Mouse (Mus musculus) lung, adult 2 months (tissue): ENCODE measurements around the gene Lipc.

ENCODE experiments used
- CTCF ChIP-seq: fragments of 200-500 bp; IDR thresholded peaks from 2 replicates; pipeline ENCODE4 v1.5.1; 2011; ENCODE audit warnings: mild to moderate bottlenecking, low read length, control low read depth; ENCODE audit not compliant: insufficient read depth
- POLR2A ChIP-seq: fragments of 200-500 bp; IDR thresholded peaks from 2 replicates; pipeline ENCODE4 v1.6.1; 2011; ENCODE audit warnings: low read depth, mild to moderate bottlenecking, control low read depth, low read length, borderline replicate concordance; ENCODE audit errors: extremely low read depth

DNA sequence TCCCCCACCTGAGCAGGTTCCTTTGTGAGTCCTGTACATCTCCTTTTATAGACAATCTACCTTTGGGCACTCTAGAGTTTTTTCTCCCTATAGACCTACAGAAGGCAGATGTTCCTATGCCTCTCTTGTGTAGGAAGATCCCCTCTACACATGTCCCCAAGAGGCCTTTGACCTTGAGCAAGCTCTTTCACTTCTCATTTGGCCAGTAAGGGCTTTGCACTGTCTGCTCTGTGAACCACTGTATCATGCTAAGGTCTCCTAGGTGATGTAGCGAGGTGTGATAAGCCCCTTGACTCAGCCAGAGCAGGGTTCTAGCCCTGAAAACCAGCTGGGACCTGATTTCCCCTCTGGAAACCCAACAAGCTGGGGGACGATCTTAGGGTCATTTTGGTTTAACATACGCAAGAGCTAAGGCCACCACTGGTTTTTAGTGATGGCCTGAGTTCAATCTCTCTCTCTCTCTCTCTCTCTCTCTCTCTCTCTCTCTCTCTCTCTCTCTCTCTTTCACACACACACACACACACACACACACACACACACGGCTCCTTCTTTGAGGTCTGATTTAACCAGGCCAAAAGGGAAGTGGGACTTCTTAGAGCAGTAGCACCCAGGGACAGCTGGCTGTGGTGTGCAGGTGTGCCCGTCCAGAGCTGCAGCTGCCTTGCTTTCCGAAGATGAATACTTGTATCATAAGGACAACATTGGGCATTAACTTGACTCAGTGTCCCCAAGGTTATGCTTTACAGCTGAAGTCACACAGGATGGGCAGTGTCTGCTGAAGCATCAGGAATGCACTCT, 118.7 kb downstream of the Lipc start:
- TF ChIP-seq POLR2A (no peak), CTCF (no peak)
